Mouse (Mus musculus): Measurements from ENCODE around the gene Ankdd1b. TPM values are rescaled to one million over a fixed set of nuclear protein-coding genes. Genes with fewer than 3 reads are reported as not detected.

Ankdd1b gene
- total RNA-seq, 2 experiments from 2014 or later: 0.86 to 0.90 TPM

DNA sequence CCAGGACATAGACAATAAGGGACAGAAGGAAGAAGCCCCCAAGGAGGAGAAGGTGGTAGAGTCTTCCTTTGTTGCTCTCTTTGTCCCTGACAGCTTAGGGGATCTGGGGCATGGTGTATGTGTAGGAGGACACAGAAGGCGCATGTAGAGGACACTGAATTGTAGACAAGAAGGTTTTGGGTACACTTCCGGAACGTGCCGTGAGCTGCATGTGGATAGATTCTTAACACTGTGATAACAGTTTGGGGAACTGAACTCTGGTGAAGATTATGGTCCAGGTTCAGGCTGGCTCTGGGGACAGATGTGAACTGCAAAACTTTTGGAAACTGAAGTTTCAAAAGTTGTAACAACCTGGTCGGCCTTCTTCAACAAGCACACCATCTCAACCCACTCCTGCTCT, 13.4 kb downstream of the Ankdd1b start:
- DNase-seq (ENCODE audit: low spot score in 2 of 2): no peak

DNA sequence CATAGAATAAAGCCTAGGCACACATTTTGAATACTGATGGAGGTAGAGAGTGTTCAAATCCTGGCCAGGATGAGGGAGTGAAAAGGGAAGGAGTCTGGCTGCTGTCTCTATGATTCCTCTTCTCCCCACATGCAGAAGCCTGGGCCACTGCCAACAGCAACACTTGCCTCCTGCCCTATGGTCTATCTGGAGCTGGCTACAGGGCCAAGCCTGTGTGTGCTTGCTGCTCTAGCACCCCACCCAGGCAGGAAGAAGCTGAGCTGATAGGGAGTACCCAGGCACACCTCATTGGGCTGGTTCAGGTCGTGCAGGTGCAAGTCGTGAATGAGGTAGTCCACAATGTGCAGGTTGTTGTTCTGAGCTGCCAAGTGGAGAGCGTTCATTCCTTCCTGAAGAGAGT, 16.7 kb downstream of the Ankdd1b start:
- no peak for DNase-seq (ENCODE audit: low spot score in 2 of 2)

DNA sequence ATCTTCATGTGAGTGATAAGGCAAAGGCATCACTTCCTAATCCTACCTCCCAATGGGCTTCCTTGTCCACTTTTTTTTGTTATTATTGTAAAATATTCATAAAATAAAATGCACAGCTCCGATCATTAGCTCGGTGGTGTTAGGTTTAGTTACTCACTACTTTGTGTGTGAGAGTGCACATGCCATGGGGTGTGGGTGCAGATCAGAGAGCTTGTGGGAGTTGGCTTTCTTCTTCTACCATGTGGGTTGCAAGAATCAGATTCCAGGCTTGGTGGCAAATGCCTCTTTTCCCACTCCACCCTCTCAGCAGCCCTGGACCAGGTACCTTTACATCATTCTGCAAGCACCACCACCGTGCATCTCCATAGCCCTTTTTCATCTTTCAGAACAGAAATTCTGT, 18.4 kb downstream of the Ankdd1b start:
- no peak for DNase-seq (ENCODE audit: low spot score in 2 of 2)

DNA sequence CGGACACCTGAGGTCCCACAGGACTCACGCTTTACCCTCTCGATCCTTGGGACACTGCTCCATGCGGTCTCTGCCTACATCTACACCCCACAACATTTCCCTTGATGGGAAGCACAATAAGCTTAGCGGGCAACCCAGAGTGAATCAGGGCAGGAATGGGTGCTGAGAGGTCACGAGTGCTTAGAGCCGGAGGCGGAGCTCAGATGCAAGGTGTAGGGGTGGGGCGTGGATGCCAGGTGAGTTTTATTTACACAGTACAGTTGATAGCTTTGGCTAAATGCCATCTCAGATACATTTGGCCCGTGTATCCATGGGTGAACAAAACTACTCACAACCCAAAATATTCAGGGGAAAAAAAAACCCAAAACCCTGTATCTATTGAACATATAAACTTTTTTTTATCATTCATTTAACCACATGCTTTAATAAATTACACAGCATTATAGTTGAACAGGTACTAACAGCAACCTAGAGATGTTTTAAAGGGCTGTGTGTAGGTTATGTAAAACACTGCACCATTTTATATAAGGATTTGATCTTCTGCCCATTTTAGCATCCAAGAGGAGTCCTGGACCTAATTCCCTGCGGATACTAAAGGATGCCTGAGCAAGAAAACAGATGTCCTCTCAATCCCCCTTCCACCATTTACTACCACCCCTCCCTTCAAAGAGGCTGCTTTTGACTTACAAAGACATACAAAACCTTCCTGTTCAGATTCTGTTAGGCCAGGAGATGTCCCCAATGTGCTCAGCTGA, 19.4 kb downstream of the Ankdd1b start:
- no peak for DNase-seq (ENCODE audit: low spot score in 2 of 2)

DNA sequence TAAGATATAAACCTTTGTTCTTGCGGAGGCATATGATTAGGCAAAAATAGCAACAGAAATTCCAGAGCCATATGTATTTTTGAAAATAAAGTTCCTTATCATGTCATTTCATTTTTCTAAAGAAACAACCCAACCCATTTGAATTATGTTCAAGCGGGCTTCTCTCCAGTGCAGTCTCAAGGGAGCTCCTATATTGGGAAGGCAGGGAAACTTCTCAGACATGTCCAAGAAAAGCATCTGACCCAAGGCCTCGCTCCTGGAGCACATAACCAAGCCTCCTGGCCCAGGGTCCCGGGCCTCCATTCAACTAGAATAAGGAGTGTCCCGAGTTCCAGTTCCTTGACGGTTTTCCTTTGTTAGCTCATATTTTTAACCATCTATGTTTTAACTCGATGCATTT, 20.1 kb downstream of the Ankdd1b start:
- DNase-seq (ENCODE audit: low spot score in 2 of 2): no peak

DNA sequence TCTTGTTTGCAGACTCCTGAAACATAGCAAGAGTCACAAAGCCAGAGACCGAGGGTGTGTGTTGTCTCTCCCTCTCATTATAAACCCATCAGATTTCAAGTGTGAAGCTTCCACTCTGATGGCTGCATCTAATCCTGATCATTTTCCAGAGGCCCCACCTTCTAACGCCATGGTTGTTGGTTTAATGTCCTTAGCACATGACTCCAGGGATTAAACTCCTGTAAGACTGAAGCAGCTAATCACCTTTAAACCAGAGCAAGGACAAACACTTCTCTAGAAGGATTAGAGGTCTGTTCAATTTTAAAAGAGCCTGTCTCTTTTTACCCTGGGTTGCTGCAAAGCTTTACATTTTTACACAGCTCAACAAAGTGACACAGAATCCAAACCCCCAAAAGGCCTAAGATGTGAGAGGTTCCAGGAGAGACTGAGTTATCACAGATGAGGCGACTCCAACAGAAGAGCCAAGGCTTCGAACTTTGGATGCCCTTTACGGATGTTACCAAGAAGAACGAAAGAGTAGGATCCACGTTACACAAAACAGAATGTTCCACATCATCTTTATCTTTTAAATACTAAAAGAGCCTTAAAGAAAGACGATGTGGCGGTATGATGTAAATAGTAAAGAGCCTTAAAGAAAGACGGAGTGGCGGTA, 20.7 kb downstream of the Ankdd1b start:
- no peak for DNase-seq (ENCODE audit: low spot score in 2 of 2)

DNA sequence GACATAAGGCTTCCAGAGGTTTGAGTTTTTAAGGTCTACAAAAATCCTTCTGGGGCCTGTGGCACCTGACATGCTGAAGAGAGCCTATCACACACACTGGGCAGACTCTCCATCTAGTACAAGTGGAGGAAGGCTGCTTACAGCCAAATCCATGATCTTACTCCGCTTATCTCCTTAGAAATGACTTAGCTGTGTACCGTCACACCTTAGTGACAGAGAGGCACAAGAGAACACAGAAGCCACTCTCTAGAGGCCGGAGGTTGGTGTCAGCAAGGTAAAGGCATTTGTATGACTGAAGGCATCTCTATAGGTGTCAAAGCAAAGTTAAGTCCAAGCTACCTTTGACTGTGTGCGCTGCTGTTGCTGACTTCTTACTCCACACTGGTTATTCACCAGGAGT, 30.6 kb downstream of the Ankdd1b start:
- no peak for DNase-seq (ENCODE audit: low spot score in 2 of 2)

DNA sequence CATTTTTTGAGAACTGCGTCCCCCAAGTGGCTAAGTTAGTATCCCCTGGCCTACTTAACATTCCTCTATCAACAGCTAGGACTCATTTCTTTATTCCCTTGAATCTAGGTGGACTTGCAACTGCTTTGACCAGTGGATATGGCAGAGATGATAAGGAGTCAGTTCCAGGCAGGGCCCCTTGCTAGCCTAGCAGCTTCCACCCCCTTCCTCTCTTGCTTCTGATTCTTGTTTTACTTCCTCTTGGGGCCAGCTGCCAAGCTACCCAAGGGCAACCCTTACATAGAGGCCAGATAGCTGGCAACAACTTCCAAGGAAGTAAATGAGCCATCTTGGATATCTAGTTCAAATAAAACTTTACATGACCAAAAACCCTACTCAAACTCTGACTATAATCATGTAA, 34.1 kb downstream of the Ankdd1b start:
- no peak for DNase-seq (ENCODE audit: low spot score in 2 of 2)

DNA sequence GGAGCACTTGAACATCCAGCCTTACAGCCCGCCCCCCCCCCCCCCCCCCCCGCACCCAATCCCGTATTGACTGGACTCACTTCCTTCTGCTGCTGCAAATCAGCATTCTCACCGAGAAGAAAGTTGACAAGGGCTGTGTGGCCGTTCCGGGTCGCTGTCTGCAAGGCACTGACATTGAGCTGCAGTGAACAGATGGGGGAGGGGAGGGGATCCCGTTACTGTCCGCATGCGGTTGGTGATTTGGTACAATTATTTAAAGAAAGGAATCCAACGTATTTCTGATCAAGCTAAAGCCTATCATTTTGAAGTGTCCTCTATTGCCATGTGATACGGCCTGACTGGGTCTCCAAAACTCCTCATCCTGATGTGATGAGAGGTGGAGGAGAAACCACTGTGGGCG, 35.2 kb downstream of the Ankdd1b start:
- no peak for DNase-seq (ENCODE audit: low spot score in 2 of 2)

DNA sequence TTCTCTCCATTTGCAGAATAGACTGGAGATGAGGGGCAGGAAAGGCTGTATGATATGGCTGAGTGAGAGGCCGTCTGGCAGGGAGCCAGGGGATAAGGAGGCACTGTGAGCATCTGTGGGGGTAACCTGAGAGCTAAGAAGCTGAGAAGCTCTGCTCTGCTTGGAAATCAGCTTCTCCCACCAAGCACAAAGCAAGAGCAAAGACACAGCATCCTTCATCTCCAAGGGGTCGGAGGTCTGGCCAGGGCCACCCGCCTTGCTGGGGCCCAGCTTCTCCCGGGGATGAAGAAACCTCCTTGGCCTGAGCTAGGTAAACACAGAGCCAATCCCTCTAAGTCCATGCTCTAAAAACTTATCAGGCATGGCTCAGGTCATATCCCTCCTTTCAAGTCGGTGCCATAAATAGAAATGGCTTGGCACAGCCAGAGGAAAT, 36.1 kb downstream of the Ankdd1b start:
- DNase-seq (ENCODE audit: low spot score in 2 of 2): no peak

DNA sequence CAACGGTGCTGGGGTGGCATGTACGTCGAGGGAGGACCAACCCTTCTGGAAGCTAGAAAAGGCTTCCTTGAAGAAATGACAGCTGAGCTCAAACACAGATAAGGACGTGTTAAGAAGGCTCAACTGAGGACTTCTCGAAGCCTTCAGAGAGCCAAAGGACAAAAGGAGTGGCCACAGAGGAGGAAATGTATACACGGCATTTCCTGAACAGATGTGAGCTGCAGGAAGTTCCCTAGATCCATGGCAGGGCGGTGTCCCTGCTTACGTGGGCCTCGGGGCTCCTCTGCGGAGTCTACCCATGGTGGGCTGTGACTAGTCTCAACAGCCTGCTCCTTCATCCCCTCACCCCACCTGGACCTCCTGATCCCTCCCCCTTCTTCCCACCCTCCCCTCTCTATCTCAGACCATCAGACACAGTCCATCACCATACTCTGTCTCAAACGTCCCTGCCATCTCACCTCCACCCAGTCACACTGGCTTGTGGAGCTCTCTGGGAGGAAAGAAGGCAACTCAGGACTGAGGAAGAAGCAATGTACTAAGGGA, 37.3 kb downstream of the Ankdd1b start:
- no peak for DNase-seq (ENCODE audit: low spot score in 2 of 2)

DNA sequence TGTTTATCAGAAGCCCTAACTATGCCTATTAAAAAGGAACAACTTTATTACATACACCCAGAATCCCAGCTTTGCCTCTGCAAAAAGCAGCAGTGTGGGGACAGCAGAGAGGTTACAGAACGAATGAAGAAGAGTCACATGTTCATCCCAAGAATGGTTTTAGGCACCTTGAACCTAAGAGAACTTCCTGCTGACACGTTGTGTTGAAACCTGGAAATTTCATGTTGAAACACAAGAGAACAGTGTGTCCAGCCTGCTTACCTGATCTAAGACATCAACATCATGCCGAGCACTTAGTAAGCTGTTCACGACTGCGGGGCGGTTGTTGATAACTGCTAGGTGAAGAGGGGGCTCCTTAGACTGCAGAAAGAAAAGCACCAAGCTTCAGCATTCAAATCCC, 38.0 kb downstream of the Ankdd1b start:
- DNase-seq (ENCODE audit: low spot score in 2 of 2): no peak

DNA sequence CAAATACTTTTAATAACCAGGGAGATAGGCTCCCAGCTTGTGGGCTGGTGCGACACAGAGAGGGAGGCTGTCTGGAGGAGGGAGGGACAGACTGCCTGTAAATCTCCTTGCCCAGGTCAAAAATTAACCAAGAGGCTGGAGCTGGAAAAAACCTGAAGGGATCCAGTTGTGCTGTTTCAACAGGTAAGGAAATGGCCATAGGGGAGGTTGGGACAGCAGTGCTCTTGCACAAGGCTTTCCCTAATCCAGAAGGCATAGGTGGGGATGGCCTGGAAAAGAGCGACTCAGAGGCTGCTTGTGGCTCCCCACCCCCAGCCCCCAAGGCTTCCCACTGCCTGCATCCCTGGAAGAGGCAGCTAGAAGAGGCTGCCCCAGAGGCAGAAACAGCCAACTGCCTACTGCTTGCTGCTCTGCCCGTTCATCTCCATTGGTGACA, 38.6 kb downstream of the Ankdd1b start:
- DNase-seq (ENCODE audit: low spot score in 2 of 2): no peak

DNA sequence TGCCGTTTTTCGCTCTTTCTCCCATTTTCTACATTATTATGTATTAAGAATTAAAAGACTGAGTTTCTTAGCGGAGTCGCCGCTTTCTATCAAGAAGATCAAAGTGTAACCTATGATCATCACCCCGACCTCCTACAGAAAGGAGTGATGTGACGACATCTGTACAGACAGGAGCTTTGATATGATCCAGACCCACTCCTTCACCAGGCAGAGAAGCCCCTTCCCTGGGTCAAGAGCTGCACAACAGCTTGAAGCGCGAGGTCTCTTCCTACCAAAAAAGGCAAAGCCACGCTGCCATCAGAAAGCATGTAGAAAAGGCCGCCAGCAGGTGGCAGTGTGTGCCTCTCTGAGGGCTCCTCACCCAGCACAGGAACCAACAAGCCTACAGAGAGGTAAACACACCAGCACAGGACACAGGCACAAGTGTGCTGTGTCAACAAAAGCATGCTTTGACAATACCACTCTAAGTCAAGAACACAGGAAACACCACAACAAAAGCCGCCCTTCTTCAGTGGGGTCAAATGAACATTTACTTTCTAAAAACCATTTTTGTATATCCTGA, 39.3 kb downstream of the Ankdd1b start:
- DNase-seq (ENCODE audit: low spot score in 2 of 2): peak; percentile 86 to 90

DNA sequence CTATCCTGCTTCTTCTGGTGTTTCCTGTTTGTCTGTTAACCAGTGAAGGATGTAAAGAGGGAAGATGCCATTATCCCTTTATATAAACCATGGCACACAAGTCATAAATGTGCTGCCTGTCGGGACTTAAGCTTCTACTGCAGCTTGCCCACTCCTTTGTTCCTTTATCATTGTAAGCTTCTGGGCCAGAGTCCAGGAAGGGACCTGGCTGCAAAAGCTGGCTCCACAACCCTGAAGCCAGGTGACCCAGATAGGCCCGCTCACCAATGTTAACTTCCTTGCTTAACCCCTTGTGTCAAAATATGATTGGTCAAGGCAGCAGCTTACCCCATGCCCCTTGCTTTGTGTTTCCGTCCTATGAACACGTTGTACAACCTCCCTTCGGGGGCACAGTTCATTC, 42.5 kb downstream of the Ankdd1b start:
- no peak for DNase-seq (ENCODE audit: low spot score in 2 of 2)

DNA sequence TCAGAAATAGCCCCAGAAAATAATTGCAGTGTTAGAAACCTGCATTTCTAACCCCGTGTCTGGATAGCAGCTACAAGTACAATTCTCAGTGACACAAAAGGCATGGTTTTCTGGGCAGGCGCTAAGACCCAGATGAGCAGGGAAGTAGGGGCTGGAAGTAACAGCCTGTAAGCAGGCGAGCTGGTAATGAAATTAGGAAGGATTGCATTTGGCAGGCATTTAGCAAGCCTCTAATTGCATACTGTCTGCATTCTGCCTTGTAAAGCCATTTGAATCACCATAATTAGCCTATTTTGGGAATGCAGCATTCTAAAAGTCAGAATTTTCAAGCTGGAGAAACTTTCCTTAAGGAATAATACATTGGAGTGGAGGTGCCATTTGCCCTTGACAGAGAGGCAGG, 45.0 kb downstream of the Ankdd1b start:
- no peak for DNase-seq (ENCODE audit: low spot score in 2 of 2)

DNA sequence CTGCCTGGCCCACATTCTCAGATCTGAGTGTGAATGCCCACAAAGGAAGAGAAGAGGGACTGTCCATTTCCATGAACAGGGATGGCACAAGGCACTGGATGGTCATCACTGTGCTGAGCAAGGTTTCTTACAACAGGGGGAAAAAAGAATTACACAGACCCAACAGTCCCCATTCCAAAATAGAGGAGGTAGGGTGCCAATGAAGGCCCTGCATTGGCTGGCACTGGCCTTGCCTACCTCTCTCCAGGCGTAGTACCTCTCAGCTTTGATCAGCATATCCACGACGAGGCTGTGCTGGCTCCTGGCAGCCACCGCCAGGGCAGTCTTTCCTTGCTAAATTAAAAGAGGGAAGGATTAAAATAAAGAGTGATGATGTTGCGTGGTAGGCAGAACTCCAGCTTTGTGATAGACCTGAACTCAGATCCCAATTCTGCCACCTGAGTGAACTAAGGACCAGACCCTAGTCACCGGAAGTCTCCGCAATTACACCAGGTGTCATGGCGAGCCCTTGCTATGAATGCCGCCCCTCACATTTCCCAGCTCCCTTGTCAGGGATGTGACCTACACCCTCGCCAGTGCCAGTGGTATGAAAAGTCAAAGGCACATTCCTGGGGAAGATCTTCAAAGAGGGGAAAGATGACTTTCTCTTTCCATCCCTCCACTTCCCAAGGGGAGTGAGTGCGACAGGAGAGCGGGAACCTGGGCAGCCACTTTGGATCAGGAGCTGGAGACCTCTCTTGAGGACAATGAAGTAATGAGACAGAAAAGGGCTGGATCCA, 46.3 kb downstream of the Ankdd1b start:
- no peak for DNase-seq (ENCODE audit: low spot score in 2 of 2)

DNA sequence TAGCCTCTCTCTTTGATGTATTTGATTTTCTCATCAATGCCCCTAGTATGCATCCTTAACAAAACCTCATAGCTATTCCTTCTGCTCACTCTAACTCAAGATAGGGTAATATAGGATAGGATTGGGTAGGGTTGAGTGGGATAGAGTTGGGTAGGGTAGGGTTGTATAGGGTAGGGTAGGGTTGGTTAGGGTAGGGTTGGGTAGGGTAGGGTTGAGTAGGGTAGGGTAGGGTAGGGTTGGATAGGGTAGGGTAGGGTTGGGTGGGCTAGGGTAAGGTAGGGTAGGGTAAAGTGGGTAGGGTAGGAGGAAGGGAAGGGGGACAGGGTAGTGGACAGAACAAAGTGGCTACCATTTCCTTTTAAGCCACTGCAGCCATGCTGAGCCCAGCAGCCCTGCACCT, 49.8 kb downstream of the Ankdd1b start:
- no peak for DNase-seq (ENCODE audit: low spot score in 2 of 2)

DNA sequence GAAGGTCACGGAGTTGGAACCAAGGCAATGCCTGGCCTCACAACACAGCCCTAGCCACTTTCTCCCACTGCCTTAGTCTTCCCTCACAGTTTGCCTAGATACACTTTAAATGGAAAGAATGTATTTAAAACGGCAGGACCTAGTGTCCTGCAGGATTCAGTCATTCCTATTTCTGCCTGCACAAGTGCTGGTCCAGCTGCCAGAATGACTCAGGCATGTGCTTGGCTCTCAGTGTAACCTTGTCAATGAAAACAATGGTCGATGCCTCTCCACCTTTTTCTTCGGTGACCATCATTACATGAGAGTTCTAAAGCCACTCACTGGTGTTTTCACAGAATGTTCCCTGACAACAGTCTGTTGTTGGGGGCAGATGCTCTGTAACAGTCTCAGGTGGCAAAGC, 52.5 kb downstream of the Ankdd1b start:
- no peak for DNase-seq (ENCODE audit: low spot score in 2 of 2)

DNA sequence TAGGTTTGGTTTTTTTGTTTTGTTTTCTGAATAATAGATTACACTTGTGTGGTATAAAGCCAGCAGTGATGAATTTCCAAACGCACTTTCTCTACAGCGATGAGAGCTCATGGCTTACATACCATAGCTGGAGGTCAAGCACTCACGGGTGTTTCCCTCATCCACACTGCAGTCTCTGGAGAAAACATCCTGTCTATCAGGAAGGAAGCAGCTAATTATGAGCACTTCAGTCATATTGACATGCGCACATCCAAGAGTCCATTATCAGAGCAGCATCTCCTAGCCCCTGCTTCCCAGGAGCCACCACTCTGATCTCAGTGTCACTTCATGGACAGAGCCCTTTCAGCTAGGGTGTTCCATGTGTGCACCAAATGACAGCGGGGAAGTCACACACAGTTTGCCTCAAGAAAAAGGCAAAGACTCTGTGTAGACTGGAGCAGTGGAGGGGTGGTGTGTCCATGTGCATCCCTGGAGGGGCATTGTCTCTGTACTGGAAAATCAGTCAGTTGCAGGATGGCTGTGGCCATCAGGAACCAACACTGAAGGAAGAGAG, 53.7 kb downstream of the Ankdd1b start:
- no peak for DNase-seq (ENCODE audit: low spot score in 2 of 2)

DNA sequence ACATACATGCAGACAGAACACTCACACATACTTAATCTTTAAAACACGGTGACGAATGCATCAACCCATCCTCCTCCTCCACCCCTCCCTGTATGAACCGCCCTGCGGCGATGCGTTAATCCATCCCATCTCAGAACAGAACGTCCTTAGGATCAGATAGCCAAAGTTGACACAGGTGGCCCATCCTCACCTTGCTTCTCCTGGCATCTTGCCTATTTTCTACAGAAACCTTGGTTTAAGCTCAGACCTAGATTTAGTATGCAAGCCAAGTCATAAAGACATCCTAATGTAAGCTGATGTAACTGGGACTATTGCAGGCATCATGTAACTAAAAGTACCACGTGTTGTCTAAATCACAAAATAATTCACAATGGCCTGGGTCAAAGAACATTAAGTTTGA, 54.6 kb downstream of the Ankdd1b start:
- DNase-seq (ENCODE audit: low spot score in 2 of 2): no peak

Measured in adrenal gland, adult 18-20 months (tissue).